Mouse (Mus musculus) 3T3-L1 (cell line): ENCODE measurements around the gene 1700025B11Rik.
"Not testable (repeated sequence)": the region's sequence is repeated elsewhere in the genome, so short reads cannot be mapped to it uniquely, and the experiment has no call there.

Source experiments
- DNase-seq: peaks from one replicate; pipeline ENCODE4 v3.0.0-alpha.2; 2015; ENCODE audit warnings: low read depth, low spot score

Gene 1700025B11Rik

GRCm38 (mm10) chr15:77561792-77562191 is at the start of gene 1700025B11Rik:
Gene 1700025B11Rik, minus strand, starts transcription at chr15:77561892.
- no peak for DNase-seq

- no peak for DNase-seq
These were observed 44.4 kb upstream of the 1700025B11Rik start for GRCm38 (mm10) chr15:77606069-77606468.

GRCm38 (mm10) chr15:77598958-77599357 is 37.3 kb upstream of the 1700025B11Rik start, which contains the start of gene Gm36245:
Gene Gm36245, plus strand, starts transcription at chr15:77599258.
- DNase-seq = no peak

GRCm38 (mm10) chr15:77598429-77598828 is 36.7 kb upstream of the 1700025B11Rik start:
- no peak for DNase-seq

- peak; percentile 55 for DNase-seq
These were observed 34.3 kb upstream of the 1700025B11Rik start, which contains the start of gene Apol10b for GRCm38 (mm10) chr15:77595961-77596360. Gene Apol10b, minus strand, starts transcription at chr15:77596125.

- no peak for DNase-seq
These were observed 31.9 kb upstream of the 1700025B11Rik start for GRCm38 (mm10) chr15:77593557-77593956.

- no peak for DNase-seq
These were observed 29.2 kb upstream of the 1700025B11Rik start for GRCm38 (mm10) chr15:77590881-77591280.

- DNase-seq = no peak
These were observed 27.3 kb upstream of the 1700025B11Rik start for GRCm38 (mm10) chr15:77588981-77589380.

- no peak for DNase-seq
These were observed 25.3 kb upstream of the 1700025B11Rik start for GRCm38 (mm10) chr15:77587026-77587425.

GRCm38 (mm10) chr15:77581681-77582080 is 20.0 kb upstream of the 1700025B11Rik start:
- DNase-seq = no peak

- DNase-seq = no peak
These were observed 17.6 kb upstream of the 1700025B11Rik start for GRCm38 (mm10) chr15:77579311-77579710.

GRCm38 (mm10) chr15:77578801-77579200 is 17.1 kb upstream of the 1700025B11Rik start:
- DNase-seq = peak; percentile 16

- DNase-seq = no peak
These were observed 1.5 kb upstream of the 1700025B11Rik start for GRCm38 (mm10) chr15:77563219-77563618.

- not testable (repeated sequence) for DNase-seq
These were observed 22.5 kb downstream of the 1700025B11Rik start for GRCm38 (mm10) chr15:77539221-77539620.

GRCm38 (mm10) chr15:77533216-77533615 is 28.5 kb downstream of the 1700025B11Rik start, which contains the start of gene Apol7c:
Gene Apol7c, minus strand, starts transcription at chr15:77533316.
- no peak for DNase-seq

GRCm38 (mm10) chr15:77523186-77523843 is 38.4 kb downstream of the 1700025B11Rik start:
- DNase-seq = not testable (repeated sequence)

- not testable (repeated sequence) for DNase-seq
These were observed 41.1 kb downstream of the 1700025B11Rik start for GRCm38 (mm10) chr15:77520596-77520995.
